Mouse (Mus musculus) spleen, adult 2 months (tissue): ENCODE results near the gene Kif5c.

Experiments
- CTCF ChIP-seq: fragments of 200-500 bp; IDR thresholded peaks from 2 replicates; pipeline ENCODE4 v1.5.1; 2011; ENCODE audit warnings: mild to moderate bottlenecking, inconsistent platforms; ENCODE audit not compliant: insufficient read depth, insufficient read length, insufficient replicate concordance; ENCODE audit errors: extremely low read depth
- POLR2A ChIP-seq: fragments of 200-500 bp; IDR thresholded peaks from 2 replicates; pipeline ENCODE4 v1.6.1; 2011; ENCODE audit warnings: low read depth, low read length, inconsistent platforms

DNA sequence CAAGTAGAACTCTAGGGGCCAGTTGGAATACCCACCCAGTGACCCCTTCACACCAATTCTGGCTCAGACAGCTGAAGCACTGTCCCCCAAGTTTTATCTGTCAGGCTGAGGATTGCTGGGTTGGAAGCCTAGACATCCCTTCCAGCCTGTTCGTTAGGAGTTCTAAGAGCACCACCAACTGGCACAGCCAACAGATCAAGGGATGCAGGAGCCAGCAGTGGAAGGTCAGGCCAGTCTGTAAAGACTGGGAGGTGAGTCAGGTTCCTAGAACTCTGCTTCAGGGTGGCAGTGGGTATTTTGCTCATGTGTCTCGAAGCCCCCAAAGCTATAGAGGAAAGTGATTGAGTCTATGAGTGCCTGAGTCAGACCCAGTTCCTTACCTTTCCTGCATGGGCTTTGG is 37.9 kb downstream of the Kif5c start:
- TF ChIP-seq CTCF (no peak), POLR2A (no peak)
